Mouse (Mus musculus): Measurements from ENCODE around the gene Yipf7.

- no peak for TF ChIP-seq CTCF (IDR thresholded peaks at IDR 0.05)
- no peak for TF ChIP-seq EP300 (IDR thresholded peaks at IDR 0.05)
Observed at GRCm38 (mm10) chr5:69467520-69467919, 74.9 kb downstream of the Yipf7 start.

Data from lung, postnatal 0 days (tissue).